Mouse (Mus musculus) megakaryocyte, embryonic 14.5 days (primary cell): ENCODE measurements around the gene Rpl10.

ENCODE experiments used
- FLI1 ChIP-seq: IDR thresholded peaks from 2 replicates; pipeline ENCODE4 v1.6.1; 2012; ENCODE audit warnings: low read length, inconsistent platforms, mixed read lengths
- GATA1 ChIP-seq: IDR thresholded peaks from 3 replicates; pipeline ENCODE4 v1.6.1; 2012; ENCODE audit warnings: mixed read lengths, low read length, inconsistent platforms, borderline replicate concordance

- TF ChIP-seq GATA1 (no peak), FLI1 (no peak)
These were observed 23.9 kb upstream of the Rpl10 start for GRCm38 (mm10) chrX:74246693-74247092.
